Mouse (Mus musculus): ENCODE measurements at regions not wholly inside any gene's neighbourhood (a gene's known extent, or its start where the extent isn't known, plus 50 kb on each side); places are given as distances from the start of the nearest gene placed in this dataset.

- peak; percentile 13 for DNase-seq (ENCODE audit: extremely low read depth, low read depth)
These were observed 283.8 kb upstream of the Kif2a start for GRCm38 (mm10) chr13:107305738-107306137.

GRCm38 (mm10) chr13:107303878-107304277 lies 282.0 kb upstream of the Kif2a start:
- no peak for DNase-seq (ENCODE audit: extremely low read depth, low read depth)

- DNase-seq (ENCODE audit: extremely low read depth, low read depth) = no peak
These were observed 281.4 kb upstream of the Kif2a start for GRCm38 (mm10) chr13:107303322-107303721.

- no peak for DNase-seq (ENCODE audit: extremely low read depth, low read depth)
These were observed 278.9 kb upstream of the Kif2a start for GRCm38 (mm10) chr13:107300792-107301191.

DNA sequence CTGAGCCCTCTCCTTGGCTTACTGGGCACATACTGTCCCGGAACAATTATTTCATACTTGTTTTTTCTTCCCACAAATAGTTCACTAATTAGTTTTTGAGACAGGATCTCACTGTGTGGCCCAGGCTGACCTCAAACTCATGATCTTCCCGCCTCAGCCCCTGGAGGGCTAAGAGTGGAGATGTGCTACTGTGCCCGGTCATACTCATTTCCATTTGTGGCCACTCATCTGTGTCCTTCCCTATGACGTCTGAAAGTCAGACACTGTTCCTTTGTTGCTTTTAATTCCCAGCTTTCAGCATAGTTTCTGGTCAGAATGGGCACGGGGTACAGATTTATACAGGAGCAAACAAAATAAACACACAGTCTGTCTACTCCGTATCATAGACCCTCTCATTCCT lies 242.7 kb upstream of the Kif2a start:
- DNase-seq (ENCODE audit: extremely low read depth, low read depth) = no peak

DNA sequence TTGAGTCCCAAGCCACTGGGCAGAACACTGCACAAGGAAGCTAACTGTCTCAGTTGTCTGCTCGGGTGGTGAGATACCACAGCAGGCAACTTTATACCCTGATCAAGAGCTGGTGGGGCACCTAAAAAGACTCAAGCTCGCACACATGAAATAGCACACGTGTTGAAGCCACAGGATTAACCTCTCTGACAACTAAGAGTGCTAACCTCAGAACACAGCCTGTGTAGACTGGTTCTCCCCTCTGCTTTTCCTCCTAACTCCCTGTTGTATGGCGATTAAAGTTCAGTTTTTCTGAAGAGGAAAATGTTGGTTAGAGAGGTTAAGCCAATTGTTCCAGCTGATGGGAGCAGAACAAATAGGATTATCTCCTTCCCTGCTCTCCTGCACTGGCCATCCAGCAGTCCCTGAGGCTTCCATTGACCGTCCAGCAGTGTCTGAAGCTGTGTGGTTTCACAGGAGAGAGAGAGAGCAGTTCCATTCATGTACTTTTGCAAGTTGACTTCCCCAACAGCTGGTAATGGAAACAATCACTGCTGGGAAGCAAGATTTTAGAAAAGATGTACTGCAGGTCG lies 239.6 kb upstream of the Kif2a start:
- DNase-seq (ENCODE audit: extremely low read depth, low read depth) = no peak

DNA sequence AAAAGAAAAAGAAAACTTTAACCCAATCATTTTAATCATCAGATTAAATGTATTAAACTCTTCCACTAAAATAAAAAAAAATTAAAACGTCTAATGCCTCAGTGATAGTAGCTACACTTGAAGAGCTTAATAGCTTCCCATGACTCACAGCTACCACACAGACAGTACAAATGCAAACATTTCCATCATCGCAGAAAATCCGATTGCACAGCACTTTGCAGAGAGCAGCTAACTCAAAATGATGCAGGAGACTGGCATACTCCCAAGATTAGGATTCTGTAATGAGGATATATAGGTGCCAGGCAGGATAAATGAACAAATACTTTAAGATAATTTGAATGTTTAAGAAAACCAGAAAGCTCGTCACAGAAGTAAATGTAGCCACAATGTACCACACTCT lies 238.3 kb upstream of the Kif2a start:
- DNase-seq (ENCODE audit: extremely low read depth, low read depth) = no peak

GRCm38 (mm10) chr13:107247792-107248505 lies 226.0 kb upstream of the Kif2a start:
- DNase-seq (ENCODE audit: extremely low read depth, low read depth) = no peak

GRCm38 (mm10) chr13:107246956-107247751 lies 225.2 kb upstream of the Kif2a start:
- DNase-seq (ENCODE audit: extremely low read depth, low read depth) = no peak

- no peak for DNase-seq (ENCODE audit: extremely low read depth, low read depth)
These were observed 222.2 kb upstream of the Kif2a start for GRCm38 (mm10) chr13:107244173-107244572.

DNA sequence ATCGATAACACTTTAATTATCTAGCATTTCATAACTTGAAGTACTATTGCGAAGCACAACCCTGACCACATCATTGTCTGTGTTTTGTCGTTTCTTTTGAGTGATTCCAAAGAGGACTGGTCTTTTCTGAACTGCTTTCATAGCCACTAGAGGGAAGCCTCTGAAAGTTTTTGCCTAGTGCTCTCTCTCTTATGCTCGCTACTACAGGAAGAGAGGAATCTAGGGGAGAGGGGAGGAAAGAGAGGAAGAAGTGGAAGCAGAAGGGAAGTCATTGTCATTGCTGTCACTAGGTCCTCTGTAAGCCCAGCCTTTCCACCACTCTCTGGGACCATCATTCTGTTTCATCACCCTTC lies 217.1 kb upstream of the Kif2a start:
- DNase-seq (ENCODE audit: extremely low read depth, low read depth) = no peak

DNA sequence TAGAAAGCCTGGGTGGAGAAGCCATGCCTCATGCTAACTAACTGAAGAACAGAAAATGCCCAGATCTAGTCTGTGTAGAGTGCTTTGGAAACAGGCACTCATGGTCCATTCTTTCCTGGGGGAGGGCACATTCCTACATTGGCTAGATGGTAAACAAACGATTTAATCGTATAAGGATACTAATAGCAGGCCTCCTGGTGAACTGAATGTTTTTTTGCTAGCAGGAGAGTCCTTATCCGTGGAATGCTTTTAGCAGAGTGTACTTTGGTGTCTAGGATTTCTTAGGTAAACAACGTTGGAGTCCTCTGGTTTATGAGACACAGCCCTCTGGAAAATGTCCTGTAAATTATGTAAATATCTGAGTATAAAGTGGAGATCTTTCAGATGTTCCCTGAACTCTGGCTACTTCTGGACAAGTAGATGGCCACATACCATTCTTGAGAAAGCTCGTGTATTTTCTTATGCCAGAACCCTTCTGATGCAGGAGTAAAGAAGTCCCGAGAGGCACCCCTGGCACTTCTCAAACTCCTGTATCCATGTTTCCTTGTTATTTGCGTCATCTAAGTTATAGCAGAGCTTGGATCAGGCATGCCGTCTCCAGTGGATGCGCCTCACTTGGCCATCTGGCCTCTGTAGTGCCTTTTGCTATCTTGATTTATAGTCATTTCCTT lies 216.6 kb upstream of the Kif2a start:
- no peak for DNase-seq (ENCODE audit: extremely low read depth, low read depth)

GRCm38 (mm10) chr13:107219456-107219855 lies 197.5 kb upstream of the Kif2a start:
- DNase-seq (ENCODE audit: extremely low read depth, low read depth) = no peak

GRCm38 (mm10) chr13:107218351-107218750 lies 196.4 kb upstream of the Kif2a start:
- DNase-seq (ENCODE audit: extremely low read depth, low read depth) = no peak

- no peak for DNase-seq (ENCODE audit: extremely low read depth, low read depth)
These were observed 195.9 kb upstream of the Kif2a start for GRCm38 (mm10) chr13:107217825-107218224.

DNA sequence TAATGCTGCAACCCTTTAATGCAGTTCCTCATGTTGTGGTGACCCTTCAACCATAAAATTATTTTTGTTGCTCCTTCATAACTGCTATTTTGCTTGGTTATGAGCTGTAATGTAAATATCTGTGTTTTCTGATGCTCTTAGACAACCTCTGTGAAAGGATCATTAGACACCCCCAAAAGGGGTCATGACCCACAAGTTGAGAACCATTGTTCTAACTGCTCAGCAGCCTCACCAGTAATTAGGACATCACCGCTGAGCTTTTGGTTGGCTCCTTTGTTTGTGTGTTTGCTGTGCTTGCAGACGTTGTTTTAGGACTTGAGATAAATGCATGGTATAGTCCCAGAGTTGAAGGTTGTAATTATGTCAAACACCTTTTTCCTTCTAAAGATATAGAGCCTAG lies 191.4 kb upstream of the Kif2a start:
- no peak for DNase-seq (ENCODE audit: extremely low read depth, low read depth)

GRCm38 (mm10) chr13:107210676-107211075 lies 188.8 kb upstream of the Kif2a start:
- no peak for DNase-seq (ENCODE audit: extremely low read depth, low read depth)

DNA sequence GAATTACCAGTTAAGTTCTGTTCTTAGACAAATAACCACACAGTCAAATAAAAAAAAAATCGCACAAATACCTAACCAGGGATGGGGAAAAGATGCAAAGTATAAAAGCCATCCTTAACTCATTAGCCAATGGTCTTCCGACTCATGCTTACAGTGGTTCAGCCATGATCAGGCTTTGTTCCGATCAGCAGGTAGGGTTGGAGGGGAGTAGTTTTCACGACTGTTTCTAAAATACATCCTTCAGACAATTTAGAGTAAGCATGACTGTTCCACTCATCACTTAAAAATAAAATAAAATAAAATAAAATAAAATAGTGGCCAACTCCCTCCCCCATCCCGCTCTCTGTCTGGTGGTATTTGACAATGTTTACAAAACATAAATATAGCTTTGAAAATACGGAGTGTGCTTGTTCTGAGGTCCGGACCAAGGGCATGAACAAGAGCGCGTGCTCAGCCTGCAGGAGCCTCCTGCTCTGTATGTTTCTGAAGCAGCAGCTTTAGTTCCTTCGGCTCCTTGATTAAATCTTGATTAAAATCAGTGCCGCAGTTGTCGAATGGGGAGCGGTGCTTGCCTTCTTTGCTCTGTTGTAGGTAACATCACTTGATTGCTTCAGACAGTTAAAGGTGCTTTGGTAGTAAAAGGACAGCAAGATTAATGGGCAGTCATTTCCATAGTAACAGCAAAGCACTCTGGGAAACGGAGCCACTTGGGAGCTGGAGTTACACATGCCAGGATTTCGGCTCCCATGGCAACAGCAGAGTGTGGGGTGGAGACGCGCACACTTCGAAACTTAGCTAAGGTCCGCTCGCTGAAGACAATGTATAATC lies 185.6 kb upstream of the Kif2a start:
- no peak for DNase-seq (ENCODE audit: extremely low read depth, low read depth)

DNA sequence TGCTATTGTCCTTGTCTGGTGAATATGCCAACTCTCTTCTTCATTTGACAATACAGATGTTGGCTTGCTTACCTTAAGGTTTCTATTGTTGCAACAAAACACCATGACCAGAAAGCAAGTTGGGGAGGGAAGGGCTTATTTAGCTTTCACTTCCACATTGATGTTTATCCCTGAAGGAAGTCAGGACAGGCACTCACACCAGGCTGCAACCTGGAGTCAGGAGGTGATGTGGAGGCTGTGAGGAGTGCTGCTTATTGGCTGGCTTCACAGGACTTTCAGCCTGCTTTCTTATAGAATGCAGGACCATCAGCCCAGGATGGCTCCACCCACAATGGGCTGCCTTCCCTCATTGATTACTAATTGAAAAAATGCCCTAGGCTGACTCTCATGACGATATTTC lies 177.9 kb upstream of the Kif2a start:
- DNase-seq (ENCODE audit: extremely low read depth, low read depth) = no peak

- no peak for DNase-seq (ENCODE audit: extremely low read depth, low read depth)
These were observed 171.5 kb upstream of the Kif2a start for GRCm38 (mm10) chr13:107193426-107193825.

- DNase-seq (ENCODE audit: extremely low read depth, low read depth) = no peak
These were observed 165.4 kb upstream of the Kif2a start for GRCm38 (mm10) chr13:107187258-107187878.

All from MEL-GATA-1-ER (cell line).